Mouse (Mus musculus): ENCODE data around the gene Olfr164.

Olfr164 gene

GRCm38 (mm10) chr16:19313964-19314363 is at the start of gene Olfr164:
TSS of gene Olfr164 (minus strand) at chr16:19314064.
- DNase-seq (ENCODE audit: low spot score in 2 of 2), result no peak

GRCm38 (mm10) chr16:19349111-19349510 is 35.2 kb upstream of the Olfr164 start:
- no peak for DNase-seq (ENCODE audit: low spot score in 2 of 2)

GRCm38 (mm10) chr16:19263235-19263634 is 50.6 kb downstream of the Olfr164 start:
- DNase-seq (ENCODE audit: low spot score in 2 of 2), result no peak

GRCm38 (mm10) chr16:19260780-19261179 is 53.1 kb downstream of the Olfr164 start:
- DNase-seq (ENCODE audit: low spot score in 2 of 2), result no peak

GRCm38 (mm10) chr16:19245835-19246234 is 68.0 kb downstream of the Olfr164 start:
- DNase-seq (ENCODE audit: low spot score in 2 of 2), result no peak

GRCm38 (mm10) chr16:19241539-19242025 is 72.3 kb downstream of the Olfr164 start:
- no peak for DNase-seq (ENCODE audit: low spot score in 2 of 2)

GRCm38 (mm10) chr16:19240792-19241538 is 72.9 kb downstream of the Olfr164 start:
- no peak for DNase-seq (ENCODE audit: low spot score in 2 of 2)

- DNase-seq (ENCODE audit: low spot score in 2 of 2), result no peak
Observed at GRCm38 (mm10) chr16:19236719-19237118, 77.1 kb downstream of the Olfr164 start.
